Mouse (Mus musculus): ENCODE results near the gene Syngr1. TPM values are rescaled to one million over a fixed set of nuclear protein-coding genes. Genes with fewer than 3 reads are reported as not detected.
"Not testable (repeated sequence)": the region's sequence is repeated elsewhere in the genome, so short reads cannot be mapped to it uniquely, and the experiment has no call there.

The Syngr1 gene
- total RNA-seq, 1 experiment from 2014 or later = 0.89 TPM

DNA sequence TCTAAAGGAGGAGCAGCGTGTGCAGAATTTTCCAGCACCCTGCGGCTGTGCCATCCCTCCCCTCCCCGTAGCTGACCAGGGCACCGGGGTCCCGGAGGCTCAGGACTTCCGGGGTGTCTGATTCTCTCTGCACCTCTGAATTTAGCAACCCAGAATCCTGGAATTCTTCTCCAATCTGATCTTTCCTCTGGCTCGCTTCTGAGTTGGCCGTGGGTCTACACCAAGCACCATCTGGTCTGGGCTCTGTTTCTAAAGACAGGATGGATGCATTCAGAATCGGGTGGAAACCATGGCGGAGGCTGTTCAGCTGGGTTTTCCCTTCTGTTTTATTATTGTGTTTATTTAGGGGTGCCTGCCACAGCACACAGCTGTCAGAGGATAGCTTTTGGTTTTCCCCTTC, 9.7 kb downstream of the Syngr1 start:
- ATAC-seq (replicated peaks in 1 of 2; ENCODE audit: insufficient read depth in 1 of 2, low FRiP score in 2 of 2, low TSS enrichment in 1 of 2, low read depth in 1 of 2, poor library complexity in 2 of 2, severe bottlenecking in 2 of 2) = no peak

DNA sequence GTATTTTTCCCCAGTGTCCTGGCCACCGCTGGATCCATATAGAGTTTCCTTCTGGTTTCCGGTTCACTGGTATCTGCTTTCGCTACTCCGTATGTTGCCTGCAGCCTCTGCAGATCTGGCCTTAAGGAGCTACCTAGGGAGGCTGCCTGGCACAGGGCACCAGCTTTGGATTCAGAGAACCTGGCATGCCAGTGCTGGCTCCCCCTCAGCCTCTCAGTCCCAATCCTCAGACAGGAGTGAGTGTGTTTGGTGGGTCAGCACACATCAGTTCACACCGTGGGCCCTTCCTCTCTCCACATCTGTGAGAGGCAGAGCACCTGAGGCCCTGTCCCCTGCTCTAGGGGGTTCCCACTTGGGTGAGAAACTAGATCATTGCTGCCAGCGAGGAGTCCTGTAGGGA, 10.4 kb downstream of the Syngr1 start:
- ATAC-seq (replicated peaks in 1 of 2; ENCODE audit: insufficient read depth in 1 of 2, low FRiP score in 2 of 2, low TSS enrichment in 1 of 2, low read depth in 1 of 2, poor library complexity in 2 of 2, severe bottlenecking in 2 of 2) = no peak

DNA sequence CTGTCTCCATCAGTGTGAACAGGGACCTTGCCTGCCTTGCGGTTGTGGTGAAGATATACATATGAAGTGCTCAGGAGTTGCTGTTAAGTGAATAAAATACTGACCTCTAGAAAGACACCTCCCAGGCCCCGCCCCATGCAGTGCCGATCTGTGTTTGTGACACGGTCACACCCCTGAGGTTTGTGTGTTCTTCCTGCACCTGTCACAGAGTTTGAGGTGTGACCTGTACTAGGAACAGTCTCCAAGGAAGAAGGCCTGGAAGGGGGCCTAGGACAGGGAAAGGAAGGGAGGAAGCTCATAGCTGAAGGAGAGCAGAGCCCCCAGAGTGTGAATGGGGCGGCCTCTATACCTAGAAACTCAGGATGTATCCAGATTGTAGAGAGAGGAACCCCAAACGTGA, 11.4 kb downstream of the Syngr1 start:
- ATAC-seq (replicated peaks in 1 of 2; ENCODE audit: insufficient read depth in 1 of 2, low FRiP score in 2 of 2, low TSS enrichment in 1 of 2, low read depth in 1 of 2, poor library complexity in 2 of 2, severe bottlenecking in 2 of 2) = no peak

DNA sequence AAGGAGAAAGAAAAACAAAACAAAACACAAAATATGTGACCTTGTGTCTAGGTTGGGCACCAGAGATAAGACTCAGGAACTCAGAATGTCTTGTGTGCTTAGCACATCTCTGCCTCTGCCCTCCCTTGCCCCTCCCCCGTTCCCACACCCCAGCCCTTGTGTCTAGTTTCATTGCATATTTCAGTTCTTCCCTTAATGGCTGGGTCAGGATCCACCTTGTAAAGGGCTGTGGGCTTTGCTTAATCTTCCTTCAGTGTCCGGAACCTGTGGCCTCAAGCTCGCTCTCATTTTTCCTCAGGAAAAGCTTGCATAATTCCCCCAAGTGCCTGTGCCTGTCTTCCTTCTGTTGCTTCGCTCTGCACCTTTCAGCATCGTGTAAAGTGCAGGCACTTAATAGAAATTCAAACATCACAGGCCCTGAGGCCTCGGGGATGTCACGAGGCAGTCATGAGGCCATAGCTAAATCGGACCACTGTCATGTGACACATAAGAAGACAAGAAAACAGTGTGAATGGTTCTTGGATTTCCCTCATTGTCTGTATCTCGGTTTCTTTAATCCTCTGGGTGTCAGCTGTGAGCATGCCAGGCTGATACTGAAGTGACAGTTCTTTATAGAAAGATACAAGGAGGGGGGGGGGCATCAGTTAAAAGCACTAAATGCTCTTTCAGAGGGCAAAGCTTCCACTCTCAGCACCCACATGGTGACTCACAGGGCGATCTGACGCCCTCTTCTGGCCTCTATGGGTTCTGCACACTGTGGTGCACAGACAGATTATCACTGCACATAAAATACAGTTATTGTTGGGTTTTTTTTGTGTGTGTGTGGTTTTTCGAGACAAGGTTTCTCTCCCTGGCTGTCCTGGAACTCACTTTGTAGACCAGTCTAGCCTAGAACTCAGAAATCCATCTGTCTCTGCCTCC, 14.6 kb downstream of the Syngr1 start:
- no peak; a peak in 1 of 4 replicates for ATAC-seq (replicated peaks in 1 of 2; ENCODE audit: insufficient read depth in 1 of 2, low FRiP score in 2 of 2, low TSS enrichment in 1 of 2, low read depth in 1 of 2, poor library complexity in 2 of 2, severe bottlenecking in 2 of 2)

DNA sequence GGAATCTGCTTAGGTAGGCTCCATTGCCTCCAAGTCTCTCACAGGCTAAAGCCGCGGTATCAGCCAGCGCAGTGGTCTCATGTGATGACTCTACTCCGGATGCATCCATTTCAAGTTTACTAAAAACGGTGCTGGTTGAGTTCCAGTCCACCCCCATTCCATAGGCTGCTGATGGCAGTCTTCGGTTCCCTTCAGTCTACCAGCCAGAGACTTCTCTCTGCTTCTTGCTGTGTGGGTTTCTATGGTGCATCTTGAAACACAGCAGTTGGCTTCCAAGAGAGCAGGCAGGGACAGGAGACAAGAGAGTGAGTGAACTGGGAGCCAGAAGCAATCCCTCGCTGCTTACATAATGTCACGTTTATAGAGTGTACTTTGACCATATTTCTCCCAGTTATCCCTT, 16.0 kb downstream of the Syngr1 start:
- ATAC-seq (replicated peaks in 1 of 2; ENCODE audit: insufficient read depth in 1 of 2, low FRiP score in 2 of 2, low TSS enrichment in 1 of 2, low read depth in 1 of 2, poor library complexity in 2 of 2, severe bottlenecking in 2 of 2) = no peak

DNA sequence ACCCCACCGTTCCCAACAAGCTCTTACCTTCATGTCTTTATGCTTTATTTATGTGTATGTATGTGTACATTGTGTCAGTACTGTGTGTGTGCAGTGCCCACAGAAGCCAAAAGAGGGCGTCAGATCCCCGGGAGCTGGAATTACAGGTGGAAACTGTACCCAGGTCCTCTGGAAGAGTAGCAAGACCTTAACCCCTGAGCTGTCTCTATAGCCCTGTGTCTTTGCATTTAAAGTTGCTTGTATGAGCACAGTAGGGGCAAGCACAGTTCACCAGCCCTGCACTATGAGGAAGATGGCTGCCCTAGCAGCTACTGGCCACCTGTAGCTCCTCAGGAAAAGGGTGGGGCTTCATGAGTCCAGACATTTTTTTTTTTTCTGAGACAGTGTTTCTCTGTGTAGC, 16.4 kb downstream of the Syngr1 start:
- no peak for ATAC-seq (replicated peaks in 1 of 2; ENCODE audit: insufficient read depth in 1 of 2, low FRiP score in 2 of 2, low TSS enrichment in 1 of 2, low read depth in 1 of 2, poor library complexity in 2 of 2, severe bottlenecking in 2 of 2)

DNA sequence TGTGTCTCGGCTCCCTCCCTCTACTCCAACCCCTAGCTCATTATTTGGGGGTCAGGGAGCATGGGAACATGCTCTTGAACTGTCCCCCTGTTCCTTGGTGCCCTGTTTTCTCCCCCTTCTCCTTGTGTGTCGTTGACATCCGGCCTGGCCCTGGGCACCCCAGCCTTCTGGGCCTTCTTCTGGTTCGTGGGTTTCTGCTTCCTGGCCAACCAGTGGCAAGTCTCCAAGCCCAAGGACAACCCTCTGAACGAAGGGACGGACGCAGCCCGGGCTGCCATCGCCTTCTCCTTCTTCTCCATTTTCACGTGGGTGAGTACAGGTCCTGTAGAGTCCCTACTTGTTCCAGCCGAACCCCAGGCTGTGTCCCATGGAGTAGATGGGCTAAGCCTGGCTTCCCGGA, 20.3 kb downstream of the Syngr1 start:
- peak; percentile 38 to 63; a peak in 3 of 4 replicates for ATAC-seq (replicated peaks in 1 of 2; ENCODE audit: insufficient read depth in 1 of 2, low FRiP score in 2 of 2, low TSS enrichment in 1 of 2, low read depth in 1 of 2, poor library complexity in 2 of 2, severe bottlenecking in 2 of 2)

DNA sequence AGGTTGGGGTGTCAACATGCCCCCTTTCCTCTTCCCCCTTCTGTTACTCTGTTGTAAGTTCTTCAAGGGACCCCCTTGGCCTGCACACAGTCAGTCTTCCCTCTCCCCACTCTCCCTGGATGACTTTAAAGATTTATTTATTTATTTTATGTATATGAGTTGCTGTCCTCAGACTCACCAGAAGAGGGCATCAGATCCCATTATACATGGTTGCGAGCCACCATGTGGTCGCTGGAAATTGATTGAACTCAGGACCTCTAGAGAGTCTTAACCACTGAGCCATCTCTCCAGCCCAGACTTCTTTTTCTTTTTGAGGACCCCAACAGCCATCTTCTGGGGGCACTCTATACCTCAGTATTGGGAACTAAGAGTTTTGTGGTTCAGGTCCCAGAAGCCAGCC, 21.4 kb downstream of the Syngr1 start:
- no peak for ATAC-seq (replicated peaks in 1 of 2; ENCODE audit: insufficient read depth in 1 of 2, low FRiP score in 2 of 2, low TSS enrichment in 1 of 2, low read depth in 1 of 2, poor library complexity in 2 of 2, severe bottlenecking in 2 of 2)

DNA sequence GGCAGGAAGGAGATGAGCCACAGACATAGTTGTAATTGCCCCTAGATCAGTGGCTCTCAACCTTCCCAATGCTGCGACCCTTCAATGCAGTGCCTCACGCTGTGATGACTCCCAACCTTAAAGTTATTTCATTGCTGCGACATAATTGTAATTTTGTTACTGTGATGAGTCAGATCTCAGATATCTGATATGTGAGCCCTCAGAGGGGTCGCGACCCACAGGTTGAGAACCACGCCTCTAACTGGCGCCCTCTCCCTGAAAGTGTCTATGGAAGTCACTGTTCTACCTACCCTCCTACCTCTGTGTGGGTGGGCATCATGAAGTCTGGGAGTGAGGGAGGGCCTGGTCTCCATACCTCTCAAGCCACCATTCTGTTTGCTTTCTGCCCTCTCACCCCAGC, 23.3 kb downstream of the Syngr1 start:
- no peak for ATAC-seq (replicated peaks in 1 of 2; ENCODE audit: insufficient read depth in 1 of 2, low FRiP score in 2 of 2, low TSS enrichment in 1 of 2, low read depth in 1 of 2, poor library complexity in 2 of 2, severe bottlenecking in 2 of 2)

DNA sequence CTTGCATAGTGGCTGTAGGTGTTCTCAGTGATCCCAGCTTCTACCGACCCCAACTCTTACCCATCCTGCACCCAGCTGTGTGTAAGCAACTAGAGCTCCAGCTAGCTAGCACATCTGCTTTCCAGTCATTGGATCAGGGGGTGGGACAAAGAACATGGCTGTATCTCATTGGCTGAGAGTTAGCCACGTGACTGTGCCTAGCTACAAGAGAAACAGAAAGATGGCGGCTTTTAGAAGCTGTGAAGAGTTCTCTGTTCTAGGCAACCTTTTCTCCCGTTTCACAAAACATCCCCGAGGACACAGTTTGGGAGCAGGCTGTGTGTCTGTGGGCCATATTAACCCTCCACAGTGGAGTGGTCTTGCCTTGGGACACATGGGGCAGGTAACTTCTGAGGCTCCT, 24.1 kb downstream of the Syngr1 start:
- ATAC-seq (replicated peaks in 1 of 2; ENCODE audit: insufficient read depth in 1 of 2, low FRiP score in 2 of 2, low TSS enrichment in 1 of 2, low read depth in 1 of 2, poor library complexity in 2 of 2, severe bottlenecking in 2 of 2) = no peak

DNA sequence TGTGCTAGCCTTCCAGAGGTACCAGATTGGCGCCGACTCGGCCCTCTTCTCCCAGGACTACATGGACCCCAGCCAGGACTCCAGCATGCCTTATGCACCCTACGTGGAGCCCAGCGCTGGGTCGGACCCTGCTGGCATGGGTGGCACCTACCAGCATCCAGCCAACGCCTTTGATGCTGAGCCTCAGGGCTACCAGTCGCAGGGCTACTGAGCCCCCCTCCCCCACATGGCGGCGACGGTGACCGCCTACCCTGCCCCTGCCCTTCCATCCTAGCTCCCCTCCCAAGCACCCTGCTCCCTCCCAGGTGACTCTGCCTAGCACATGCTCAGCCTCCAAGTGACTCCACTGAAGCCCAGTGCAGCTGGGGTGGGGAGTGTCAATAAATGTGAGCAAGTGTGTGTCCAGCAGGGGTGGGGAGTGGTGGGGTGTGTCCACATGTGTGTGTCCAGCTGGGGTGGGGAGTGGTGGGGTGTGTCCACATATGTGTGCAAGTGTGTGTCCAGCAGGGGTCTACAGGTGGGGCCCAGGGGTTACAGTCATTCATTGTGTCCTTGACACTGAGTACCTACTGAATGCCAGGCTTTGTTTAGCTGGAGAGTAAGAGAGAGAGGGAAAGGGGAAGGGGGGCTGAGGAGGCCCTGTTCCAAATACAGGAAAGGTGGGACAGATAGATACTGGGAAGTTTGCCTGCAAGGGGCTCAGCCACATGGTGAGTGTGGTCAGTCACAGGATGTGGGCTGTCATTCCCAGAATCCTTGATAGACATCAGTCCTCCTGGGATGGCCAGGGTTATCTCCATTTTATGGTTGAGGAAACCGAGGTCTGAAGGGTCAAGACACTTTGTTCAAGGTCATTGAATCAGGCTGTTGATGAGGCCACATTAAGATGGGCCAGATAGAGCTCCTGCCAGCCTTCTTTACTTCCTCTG, 25.0 kb downstream of the Syngr1 start:
- no peak for ATAC-seq (replicated peaks in 1 of 2; ENCODE audit: insufficient read depth in 1 of 2, low FRiP score in 2 of 2, low TSS enrichment in 1 of 2, low read depth in 1 of 2, poor library complexity in 2 of 2, severe bottlenecking in 2 of 2)

DNA sequence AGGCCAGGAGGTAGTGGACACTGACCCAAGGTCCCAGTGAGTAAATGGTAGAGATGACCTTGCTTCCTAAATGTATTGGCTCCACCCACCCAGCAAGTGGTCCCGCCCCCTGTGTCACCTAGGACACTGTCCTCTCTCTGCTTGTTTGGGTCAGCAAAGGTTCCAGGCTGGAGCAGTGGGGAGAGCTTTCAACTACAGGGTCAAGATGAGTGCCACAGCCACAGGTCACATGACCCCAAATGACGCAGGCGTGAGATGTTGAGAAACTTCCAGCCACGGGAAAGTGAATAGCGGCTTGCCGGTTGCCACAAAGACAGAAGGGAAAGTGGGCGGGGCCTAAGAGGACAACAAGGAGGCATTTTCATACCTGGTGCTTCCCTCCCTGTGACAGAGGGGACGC, 26.0 kb downstream of the Syngr1 start:
- peak in 1 of 2 experiments; percentile 38; a peak in 1 of 4 replicates for ATAC-seq (replicated peaks in 1 of 2; ENCODE audit: insufficient read depth in 1 of 2, low FRiP score in 2 of 2, low TSS enrichment in 1 of 2, low read depth in 1 of 2, poor library complexity in 2 of 2, severe bottlenecking in 2 of 2)

DNA sequence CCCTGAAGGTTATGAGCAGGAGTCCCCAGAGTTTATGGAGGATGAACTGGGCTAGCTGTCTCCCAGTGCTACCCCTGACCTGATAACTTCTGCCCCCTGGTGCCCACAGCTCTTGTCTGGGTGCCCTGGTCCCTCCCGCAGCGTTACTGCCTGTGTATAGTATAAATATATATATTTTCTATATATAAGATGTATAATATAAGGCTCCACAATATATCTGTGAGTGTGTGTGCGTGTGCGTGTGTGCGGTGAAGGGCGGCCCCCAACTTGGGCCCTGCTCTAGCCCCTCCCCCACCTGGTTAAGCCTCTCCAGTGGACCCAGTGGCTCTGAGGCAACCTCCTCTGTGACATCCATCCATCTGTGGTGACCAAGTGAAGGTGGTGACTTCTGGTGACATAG, 27.9 kb downstream of the Syngr1 start:
- ATAC-seq (replicated peaks in 1 of 2; ENCODE audit: insufficient read depth in 1 of 2, low FRiP score in 2 of 2, low TSS enrichment in 1 of 2, low read depth in 1 of 2, poor library complexity in 2 of 2, severe bottlenecking in 2 of 2) = no peak

DNA sequence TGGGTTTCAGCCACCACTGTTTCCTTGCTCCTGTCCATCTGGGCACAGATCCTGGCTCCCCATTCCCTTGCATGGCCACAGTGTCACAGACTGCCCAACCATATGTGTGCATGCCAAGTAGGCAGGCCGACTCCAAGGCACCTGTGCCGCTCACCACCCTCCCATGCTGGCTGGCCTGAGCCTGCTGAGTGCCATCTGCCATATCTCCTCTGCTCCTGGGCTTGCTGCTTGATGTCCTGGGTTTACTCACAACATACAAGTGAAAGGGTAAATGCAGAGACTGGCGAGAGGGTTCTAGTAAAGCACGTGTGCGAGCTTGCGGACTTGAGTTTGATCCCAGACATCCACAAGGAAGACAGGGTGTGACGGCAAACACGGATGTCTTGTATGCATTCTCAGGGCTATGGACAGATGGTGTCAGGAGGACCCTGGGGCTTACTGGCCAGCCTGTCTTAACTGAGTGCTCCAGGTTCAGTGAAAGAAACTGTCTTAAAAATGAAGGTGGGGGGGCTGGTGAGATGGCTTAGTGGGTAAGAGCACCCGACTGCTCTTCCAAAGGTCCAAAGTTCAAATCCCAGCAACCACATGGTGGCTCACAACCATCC, 30.7 kb downstream of the Syngr1 start:
- no peak for ATAC-seq (replicated peaks in 1 of 2; ENCODE audit: insufficient read depth in 1 of 2, low FRiP score in 2 of 2, low TSS enrichment in 1 of 2, low read depth in 1 of 2, poor library complexity in 2 of 2, severe bottlenecking in 2 of 2)

DNA sequence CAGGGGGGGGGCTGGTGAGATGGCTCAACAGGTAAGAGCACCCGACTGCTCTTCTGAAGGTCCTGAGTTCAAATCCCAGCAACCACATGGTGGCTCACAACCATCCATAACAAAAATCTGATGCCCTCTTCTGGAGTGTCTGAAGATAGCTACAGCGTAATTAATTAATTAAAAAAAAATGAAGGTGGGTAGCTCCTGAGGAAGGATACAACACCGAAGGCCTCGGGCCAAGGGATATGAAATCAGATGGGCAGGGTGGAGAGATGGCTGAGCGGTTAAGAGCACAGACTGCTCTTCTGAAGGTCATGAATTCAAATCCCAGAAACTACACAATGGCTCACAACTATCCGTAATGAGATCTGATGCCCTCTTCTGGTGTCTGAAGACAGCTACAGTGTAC, 31.3 kb downstream of the Syngr1 start:
- ATAC-seq (replicated peaks in 1 of 2; ENCODE audit: insufficient read depth in 1 of 2, low FRiP score in 2 of 2, low TSS enrichment in 1 of 2, low read depth in 1 of 2, poor library complexity in 2 of 2, severe bottlenecking in 2 of 2) = not testable (repeated sequence)

DNA sequence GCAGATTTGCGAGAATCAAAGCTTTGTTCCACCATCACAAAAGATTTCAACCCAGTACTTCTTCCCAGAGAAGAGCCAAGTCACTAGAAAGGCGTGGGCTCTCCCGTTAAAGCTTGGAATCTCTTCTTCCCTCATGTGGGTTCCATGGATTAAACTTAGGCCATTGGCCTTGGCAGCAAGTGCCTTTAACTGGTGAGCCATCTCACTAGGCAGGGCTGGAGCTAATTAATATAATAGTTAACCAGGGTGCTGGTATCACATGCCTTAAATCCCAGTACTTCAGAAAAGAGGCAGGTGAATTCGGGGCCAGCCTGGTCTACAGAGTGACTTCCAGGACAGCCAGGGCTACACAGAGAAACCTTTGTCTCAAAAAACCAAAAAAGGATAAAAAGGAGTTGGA, 33.5 kb downstream of the Syngr1 start:
- no peak for ATAC-seq (replicated peaks in 1 of 2; ENCODE audit: insufficient read depth in 1 of 2, low FRiP score in 2 of 2, low TSS enrichment in 1 of 2, low read depth in 1 of 2, poor library complexity in 2 of 2, severe bottlenecking in 2 of 2)

DNA sequence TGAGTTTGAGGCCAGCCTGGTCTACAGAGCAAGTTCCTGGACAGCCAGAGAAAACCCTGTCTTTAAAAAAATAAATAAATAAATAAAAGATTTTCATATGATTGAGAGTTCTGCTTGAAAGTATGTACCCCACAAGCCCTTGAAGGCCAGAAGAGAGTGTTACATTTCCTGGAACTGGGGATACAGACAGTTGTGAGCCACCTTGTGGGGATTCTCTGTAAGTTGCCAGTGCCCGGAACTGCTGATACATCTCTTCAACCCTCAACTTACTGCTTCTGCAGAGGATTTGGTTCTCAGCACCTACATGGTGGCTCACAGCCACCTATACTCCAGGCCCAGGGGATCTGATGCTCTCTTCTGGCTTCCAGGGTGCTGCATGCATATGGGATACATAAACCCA, 36.1 kb downstream of the Syngr1 start:
- ATAC-seq (replicated peaks in 1 of 2; ENCODE audit: insufficient read depth in 1 of 2, low FRiP score in 2 of 2, low TSS enrichment in 1 of 2, low read depth in 1 of 2, poor library complexity in 2 of 2, severe bottlenecking in 2 of 2) = peak; percentile 45 to 62; a peak in 1 of 4 replicates

DNA sequence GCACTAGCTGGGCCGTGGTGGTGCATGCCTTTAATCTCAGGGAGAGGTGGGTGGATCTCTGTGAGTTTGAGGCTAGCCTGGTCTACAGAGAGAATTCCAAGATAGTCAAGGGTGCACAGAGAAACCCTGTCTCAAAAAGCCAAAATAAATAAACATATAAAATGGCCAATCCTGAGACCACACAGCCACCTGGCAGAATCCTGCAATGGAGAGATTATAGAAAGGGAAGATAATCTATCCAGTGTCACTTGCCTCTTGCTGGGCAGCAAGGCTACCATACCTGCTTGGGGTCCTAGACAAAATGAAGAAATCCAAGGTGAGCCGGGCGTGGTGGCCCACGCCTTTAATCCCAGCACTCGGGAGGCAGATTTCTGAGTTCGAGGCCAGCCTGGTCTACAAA, 38.8 kb downstream of the Syngr1 start:
- ATAC-seq (replicated peaks in 1 of 2; ENCODE audit: insufficient read depth in 1 of 2, low FRiP score in 2 of 2, low TSS enrichment in 1 of 2, low read depth in 1 of 2, poor library complexity in 2 of 2, severe bottlenecking in 2 of 2) = no peak

All from hematopoietic stem cell, adult 5-6 weeks (primary cell).